Comparison of ENCODE assay signal across 8 mouse cellular contexts in genomic region chr4:124277456-124278181, GRCm38 (mm10).
DNase-seq lines count a peak whose midpoint lies in the region; ATAC-seq lines count a peak whose summit lies in the region.

No protein-coding gene starts in this region.

- H3K4me3 ChIP-seq in limb, embryonic 11.5 days (ENCODE audit: low read depth, low read length): peak overlapping the region; percentile 42
- H3K4me3 ChIP-seq in neural tube, embryonic 14.5 days (ENCODE audit: low read depth, low read length): peak overlapping the region; percentile 24

- H3K36me3 ChIP-seq in limb, embryonic 11.5 days (ENCODE audit: control insufficient read depth, insufficient read depth, low read length): no peaks in the 10 kb centered on the region
- no peaks in the 10 kb centered on the region for H3K36me3 ChIP-seq in neural tube, embryonic 14.5 days (ENCODE audit: control insufficient read depth, insufficient read depth, low read length)

- WGBS in limb, embryonic 11.5 days: under 1% methylated on average over 43 of the region's 43 CpGs
- under 1% methylated on average over 43 of the region's 43 CpGs for WGBS in neural tube, embryonic 14.5 days

- H3K27me3 ChIP-seq in limb, embryonic 11.5 days (ENCODE audit: control insufficient read depth, insufficient read depth, low read length): peaks cover 12% of the 10 kb centered on the region; the same call in 1 of the 2 replicates
- H3K27me3 ChIP-seq in neural tube, embryonic 14.5 days (ENCODE audit: control insufficient read depth, insufficient read depth, low read length): no peaks in the 10 kb centered on the region

- H3K4me1 ChIP-seq in limb, embryonic 11.5 days (ENCODE audit: control insufficient read depth, insufficient read depth, low read length): 0 out of 2 replicates have a peak, but pooled peaks cover 2% of the 10 kb centered on the region
- peaks cover 7% of the 10 kb centered on the region for H3K4me1 ChIP-seq in neural tube, embryonic 14.5 days (ENCODE audit: control insufficient read depth, insufficient read depth, low read length)

- peak; percentile 65 for DNase-seq in embryo, embryonic 10 days (ENCODE audit: low spot score)
- DNase-seq in embryo, embryonic 9.5 days (ENCODE audit: extremely low spot score): no peak
- DNase-seq in right cerebral cortex, postnatal 25 days: peak; percentile 17
- DNase-seq in right cerebral cortex, adult 18-20 months: no peak
- DNase-seq in limb, embryonic 11.5 days (ENCODE audit: low spot score): peak; percentile 68
- no peak for DNase-seq in gastrocnemius, postnatal 4 days (ENCODE audit: low spot score in 2 of 2)
- DNase-seq in adrenal gland, postnatal 25 days: no peak

- no peaks in the 10 kb centered on the region for H3K9me3 ChIP-seq in limb, embryonic 11.5 days (ENCODE audit: control insufficient read depth, low read length)
- H3K9me3 ChIP-seq in neural tube, embryonic 14.5 days (ENCODE audit: control insufficient read depth, low read length): no peaks in the 10 kb centered on the region

- no peak for ATAC-seq in limb, embryonic 11.5 days (ENCODE audit: insufficient number of reproducible peaks, low FRiP score, low TSS enrichment, low read depth)
- peak; percentile 54; the same call in 1 of the 2 replicates for ATAC-seq in neural tube, embryonic 14.5 days (ENCODE audit: low read depth)

- H3K4me2 ChIP-seq in limb, embryonic 11.5 days (ENCODE audit: low read depth, severe bottlenecking): peak overlapping the region; percentile 84
- H3K4me2 ChIP-seq in neural tube, embryonic 14.5 days (ENCODE audit: low read depth, low read length): peak overlapping the region; percentile 65

- peak overlapping the region; percentile 77 for H3K9ac ChIP-seq in limb, embryonic 11.5 days (ENCODE audit: low read length)
- H3K9ac ChIP-seq in neural tube, embryonic 14.5 days (replicated peaks; ENCODE audit: low read depth, low read length): peak overlapping the region; percentile 42; the same call in 1 of the 2 replicates

- no peak overlapping the region for H3K27ac ChIP-seq in limb, embryonic 11.5 days (replicated peaks; ENCODE audit: low read depth, low read length)
- no peak overlapping the region for H3K27ac ChIP-seq in neural tube, embryonic 14.5 days (ENCODE audit: low read depth, low read length)

Comparison
In these comparisons a context has a peak if more than half of its experiments do, and no peak if none do; other contexts are left out.
1. DNase-seq: peak in embryo, embryonic 10 days (single experiment), right cerebral cortex, postnatal 25 days (single experiment) and limb, embryonic 11.5 days (single experiment); none in embryo, embryonic 9.5 days (single experiment), right cerebral cortex, adult 18-20 months (single experiment), gastrocnemius, postnatal 4 days (0 of 2) and adrenal gland, postnatal 25 days (single experiment).